Mouse (Mus musculus): ENCODE data around the gene Tmem50b.

GRCm38 (mm10) chr16:91578980-91579720, 18.4 kb downstream of the Tmem50b start:
- no peak for TF ChIP-seq ZNF384 (IDR thresholded peaks at IDR 0.05; ENCODE audit: low read depth, low read length)
- no peak for TF ChIP-seq HCFC1 (IDR thresholded peaks at IDR 0.05; ENCODE audit: borderline replicate concordance, insufficient read depth, low read length)
- no peak for TF ChIP-seq CHD2 (IDR thresholded peaks at IDR 0.05; ENCODE audit: low read depth, low read length)
- no peak for TF ChIP-seq MAFK (IDR thresholded peaks at IDR 0.05; ENCODE audit: insufficient read depth, low read depth, low read length)
- TF ChIP-seq ZC3H11A (IDR thresholded peaks at IDR 0.05; ENCODE audit: borderline replicate concordance, low read depth, low read length) = no peak
